Mouse (Mus musculus) heart, embryonic 12.5 days (tissue): ENCODE data around the gene Olfr15. TPM values are rescaled to one million over a fixed set of nuclear protein-coding genes. Genes with fewer than 3 reads are reported as not detected.
"Not testable (repeated sequence)": the region's sequence is repeated elsewhere in the genome, so short reads cannot be mapped to it uniquely, and the experiment has no call there.

ENCODE experiments used
- ATAC-seq: fragments of 200-750 bp; cut with Nextera tagmentation; 2 replicates; pipeline ENCODE4 v1.8.0; 2017; ENCODE audit warnings: moderate TSS enrichment, moderate library complexity; ENCODE audit not compliant: insufficient number of reproducible peaks, low FRiP score
- H3K27ac ChIP-seq: fragments of 300-500 bp; sonication (generic); 2 replicates; pipeline ENCODE4 v1.5.1; 2016; ENCODE audit warnings: mild to moderate bottlenecking, moderate library complexity; ENCODE audit not compliant: poor library complexity, severe bottlenecking
- H3K27me3 ChIP-seq: fragments of 300-500 bp; sonication (generic); replicated peaks from 2 replicates; pipeline ENCODE4 v1.6.1; 2016; ENCODE audit warnings: mild to moderate bottlenecking, moderate library complexity
- H3K36me3 ChIP-seq: fragments of 300-500 bp; sonication (generic); 2 replicates; pipeline ENCODE4 v1.6.1; 2016; ENCODE audit warnings: mild to moderate bottlenecking, moderate library complexity
- H3K4me1 ChIP-seq: fragments of 300-500 bp; sonication (generic); replicated peaks from 2 replicates; pipeline ENCODE4 v1.6.1; 2016; ENCODE audit warnings: mild to moderate bottlenecking
- H3K4me2 ChIP-seq: fragments of 300-500 bp; sonication (generic); 2 replicates; pipeline ENCODE4 v1.6.1; 2016; ENCODE audit warnings: mild to moderate bottlenecking, moderate library complexity
- H3K4me3 ChIP-seq: fragments of 300-500 bp; sonication (generic); 2 replicates; pipeline ENCODE4 v1.5.1; 2016; ENCODE audit warnings: mild to moderate bottlenecking
- H3K9ac ChIP-seq: fragments of 300-500 bp; sonication (generic); 2 replicates; pipeline ENCODE4 v1.6.1; 2016; ENCODE audit warnings: mild to moderate bottlenecking, moderate library complexity
- H3K9me3 ChIP-seq: fragments of 300-500 bp; sonication (generic); replicated peaks from 2 replicates; pipeline ENCODE4 v1.6.1; 2016; ENCODE audit warnings: mild to moderate bottlenecking, moderate library complexity
- WGBS: fragments of 180-500 bp; shearing (Covaris S2); methylation state at CpG from one replicate; pipeline ENCODE4 v1.1.7; 2016; 5-methylcytosine and 5-hydroxymethylcytosine counted together
- polyA plus RNA-seq: library from polyadenylated mRNA; unstranded; fragments of >200 nt; fragmentation: Nextera tagmentation; extraction: Ambion mirVana; gene quantifications from 2 replicates; pipeline ENCODE4 v1.2.1, GENCODE M21; 2016

Olfr15 gene
- not detected in 2 replicates for polyA plus RNA-seq

GRCm38 (mm10) chr16:3830588-3831109, at the start of gene Olfr15:
Gene Olfr15 (plus strand): TSS chr16:3830878.
- Histone ChIP-seq H3K4me1 (no peaks in the 10 kb centered on the region), H3K4me3 (no peak within 1 kb of the TSS), H3K27me3 (no peaks in the 10 kb centered on the region), H3K36me3 (no peaks in the 10 kb centered on the region), H3K27ac (no peak within 1 kb of the TSS), H3K9ac (no peak within 1 kb of the TSS), H3K4me2 (no peak within 1 kb of the TSS), H3K9me3 (0 out of 2 replicates have a peak, but pooled peaks cover 3% of the 10 kb centered on the region)
- ATAC-seq, result no peak

GRCm38 (mm10) chr16:3781237-3781636, 49.4 kb upstream of the Olfr15 start:
- H3K27me3 ChIP-seq, result no peaks in the 10 kb centered on the region
- H3K36me3 ChIP-seq, result no peaks in the 10 kb centered on the region
- ATAC-seq, result no peak
- H3K27ac ChIP-seq, result no peak overlapping the region
- H3K4me3 ChIP-seq, result no peak overlapping the region
- H3K4me1 ChIP-seq, result no peaks in the 10 kb centered on the region
- no peak overlapping the region for H3K9ac ChIP-seq
- H3K4me2 ChIP-seq, result no peak overlapping the region
- H3K9me3 ChIP-seq, result no peaks in the 10 kb centered on the region

- Histone ChIP-seq H3K4me2 (no peak overlapping the region), H3K27ac (no peak overlapping the region), H3K9ac (no peak overlapping the region), H3K36me3 (no peaks in the 10 kb centered on the region), H3K9me3 (no peaks in the 10 kb centered on the region), H3K27me3 (no peaks in the 10 kb centered on the region), H3K4me1 (no peaks in the 10 kb centered on the region), H3K4me3 (no peak overlapping the region)
- no peak for ATAC-seq
Observed at GRCm38 (mm10) chr16:3788394-3788793, 42.3 kb upstream of the Olfr15 start.

- Histone ChIP-seq H3K9ac (no peak overlapping the region), H3K9me3 (peaks cover 9% of the 10 kb centered on the region; the same call in 1 of the 2 replicates), H3K4me3 (no peak overlapping the region), H3K4me2 (no peak overlapping the region), H3K27me3 (no peaks in the 10 kb centered on the region), H3K36me3 (no peaks in the 10 kb centered on the region), H3K27ac (no peak overlapping the region), H3K4me1 (no peaks in the 10 kb centered on the region)
- ATAC-seq, result no peak
- 68% methylated on average over 3 of the region's 3 CpGs for WGBS
Observed at GRCm38 (mm10) chr16:3808176-3808575, 22.5 kb upstream of the Olfr15 start.

- peaks cover 13% of the 10 kb centered on the region; the same call in 1 of the 2 replicates for H3K9me3 ChIP-seq
- not testable (repeated sequence) for H3K4me1 ChIP-seq, H3K27ac ChIP-seq, H3K9ac ChIP-seq, H3K4me3 ChIP-seq, H3K36me3 ChIP-seq, H3K27me3 ChIP-seq, ATAC-seq, H3K4me2 ChIP-seq
- 79% methylated on average over 6 of the region's 6 CpGs for WGBS
Observed at GRCm38 (mm10) chr16:3814667-3815066, 16.0 kb upstream of the Olfr15 start.

GRCm38 (mm10) chr16:3820202-3820601, 10.5 kb upstream of the Olfr15 start:
- no peaks in the 10 kb centered on the region for H3K27me3 ChIP-seq
- H3K4me3 ChIP-seq, result no peak overlapping the region
- H3K4me2 ChIP-seq, result no peak overlapping the region
- 55% methylated on average over 2 of the region's 2 CpGs for WGBS
- H3K9me3 ChIP-seq, result no peaks in the 10 kb centered on the region
- no peaks in the 10 kb centered on the region for H3K4me1 ChIP-seq
- H3K27ac ChIP-seq, result no peak overlapping the region
- H3K36me3 ChIP-seq, result no peaks in the 10 kb centered on the region
- no peak overlapping the region for H3K9ac ChIP-seq
- no peak; the same call in 1 of the 2 replicates for ATAC-seq

- ATAC-seq, result no peak
- Histone ChIP-seq H3K27ac (no peak overlapping the region), H3K4me3 (no peak overlapping the region), H3K27me3 (no peaks in the 10 kb centered on the region), H3K36me3 (no peaks in the 10 kb centered on the region), H3K9ac (no peak overlapping the region), H3K4me1 (no peaks in the 10 kb centered on the region), H3K9me3 (0 out of 2 replicates have a peak, but pooled peaks cover 3% of the 10 kb centered on the region), H3K4me2 (no peak overlapping the region)
- WGBS, result 54% methylated on average over 3 of the region's 3 CpGs
Observed at GRCm38 (mm10) chr16:3828021-3828420, 2.7 kb upstream of the Olfr15 start.

GRCm38 (mm10) chr16:3829727-3830126, 951 bp upstream of the Olfr15 start:
- Histone ChIP-seq H3K27me3 (no peaks in the 10 kb centered on the region), H3K4me2 (no peak overlapping the region), H3K4me3 (no peak overlapping the region), H3K9ac (no peak overlapping the region), H3K9me3 (0 out of 2 replicates have a peak, but pooled peaks cover 3% of the 10 kb centered on the region), H3K36me3 (no peaks in the 10 kb centered on the region), H3K27ac (no peak overlapping the region), H3K4me1 (no peaks in the 10 kb centered on the region)
- ATAC-seq, result no peak
- 66% methylated on average over 2 of the region's 2 CpGs for WGBS

- no peak overlapping the region for H3K27ac ChIP-seq
- 79% methylated on average over 2 of the region's 2 CpGs for WGBS
Observed at GRCm38 (mm10) chr16:3835461-3835860, 4.8 kb downstream of the Olfr15 start.

GRCm38 (mm10) chr16:3839157-3839885, 8.6 kb downstream of the Olfr15 start:
- Histone ChIP-seq H3K4me3 (no peak overlapping the region), H3K4me1 (no peaks in the 10 kb centered on the region), H3K4me2 (no peak overlapping the region), H3K9ac (no peak overlapping the region), H3K27ac (no peak overlapping the region), H3K36me3 (no peaks in the 10 kb centered on the region), H3K27me3 (peaks cover 12% of the 10 kb centered on the region), H3K9me3 (no peaks in the 10 kb centered on the region)
- ATAC-seq, result 0 out of 2 replicates have a peak, but pooled peaks have one; percentile 33
- WGBS, result 49% methylated on average over 17 of the region's 17 CpGs

More at GRCm38 (mm10) chr16:3835461-3835860, 4.8 kb downstream of the Olfr15 start:
- no peaks in the 10 kb centered on the region for H3K4me1 ChIP-seq
- H3K4me3 ChIP-seq, result no peak overlapping the region
- H3K36me3 ChIP-seq, result no peaks in the 10 kb centered on the region
- ATAC-seq, result no peak
- H3K27me3 ChIP-seq, result peaks cover 12% of the 10 kb centered on the region
- H3K9me3 ChIP-seq, result no peaks in the 10 kb centered on the region
- no peak overlapping the region for H3K4me2 ChIP-seq
- H3K9ac ChIP-seq, result no peak overlapping the region

GRCm38 (mm10) chr16:3842989-3843388, 12.3 kb downstream of the Olfr15 start:
- no peaks in the 10 kb centered on the region for H3K9me3 ChIP-seq
- no peak overlapping the region for H3K4me2 ChIP-seq
- no peaks in the 10 kb centered on the region for H3K36me3 ChIP-seq
- no peak overlapping the region for H3K27ac ChIP-seq
- peaks cover 12% of the 10 kb centered on the region for H3K27me3 ChIP-seq
- ATAC-seq, result no peak
- no peak overlapping the region for H3K4me3 ChIP-seq
- peaks cover 5% of the 10 kb centered on the region for H3K4me1 ChIP-seq
- no peak overlapping the region for H3K9ac ChIP-seq
- 27% methylated on average over 4 of the region's 4 CpGs for WGBS
